Mouse (Mus musculus) CH12.LX (cell line): ENCODE data around the gene Nfu1. TPM values are rescaled to one million over a fixed set of nuclear protein-coding genes. Genes with fewer than 3 reads are reported as not detected.

Experiments
- DNase-seq: peaks from one replicate; pipeline ENCODE4 v3.0.0-alpha.2; 2013; ENCODE audit errors: extremely low read depth
- H3K27ac ChIP-seq: 2 replicates; pipeline ENCODE4 v1.5.1; 2012; ENCODE audit warnings: low read depth, mild to moderate bottlenecking, control low read depth, moderate library complexity; ENCODE audit not compliant: insufficient read depth
- H3K27me3 ChIP-seq: replicated peaks from 2 replicates; pipeline ENCODE3; 2012; ENCODE audit warnings: inconsistent platforms
- H3K36me3 ChIP-seq, 2 experiments: replicated peaks in 1 of 2; 2 replicates each; pipeline versions ENCODE3 to v1.6.1; 2012; ENCODE audit warnings: inconsistent platforms in 1 of 2, low read length in 1 of 2, mild to moderate bottlenecking in 1 of 2, mixed read lengths in 1 of 2, moderate library complexity in 1 of 2; ENCODE audit not compliant: control insufficient read depth in 1 of 2, insufficient read depth in 1 of 2
- H3K4me1 ChIP-seq, 2 experiments: 2 replicates each; pipeline ENCODE4 v1.6.1; 2012; ENCODE audit warnings: inconsistent platforms in 1 of 2, moderate library complexity in 1 of 2; ENCODE audit not compliant: insufficient read depth in 2 of 2, control insufficient read depth in 1 of 2
- H3K4me2 ChIP-seq: 2 replicates; pipeline ENCODE4 v1.6.1; 2012; ENCODE audit warnings: low read depth, mild to moderate bottlenecking, control low read depth; ENCODE audit not compliant: poor library complexity, insufficient read depth, severe bottlenecking
- H3K4me3 ChIP-seq, 3 experiments: fragments of 150-350 bp in 1 of 3; sonication (generic) in 1 of 3; replicated peaks in 1 of 3; 2 replicates each; pipeline versions ENCODE3 to v1.5.1; 2011 to 2012; ENCODE audit warnings: low read depth in 2 of 3, low read length in 2 of 3, mild to moderate bottlenecking in 2 of 3, moderate library complexity in 2 of 3, control low read depth in 1 of 3, improper control_type of control experiment in 1 of 3, inconsistent platforms in 1 of 3, mixed read lengths in 1 of 3; ENCODE audit not compliant: poor library complexity in 1 of 3
- H3K79me2 ChIP-seq: replicated peaks from 2 replicates; pipeline ENCODE4 v1.6.1; 2012; ENCODE audit warnings: mild to moderate bottlenecking, moderate library complexity; ENCODE audit not compliant: control insufficient read depth, poor library complexity, insufficient read depth, severe bottlenecking; ENCODE audit errors: extremely low read depth
- H3K9ac ChIP-seq: 2 replicates; pipeline ENCODE4 v1.6.1; 2012; ENCODE audit warnings: low read depth, mild to moderate bottlenecking, control low read depth, moderate library complexity; ENCODE audit not compliant: insufficient read depth
- H3K9me3 ChIP-seq: replicated peaks from 2 replicates; pipeline ENCODE3; 2012; ENCODE audit warnings: low read length, inconsistent platforms, mixed read lengths
- CHD2 ChIP-seq: IDR thresholded peaks from 2 replicates; pipeline ENCODE4 v1.6.1; 2011; ENCODE audit warnings: low read length, improper control_type of control experiment
- ELF1 ChIP-seq: IDR thresholded peaks from 2 replicates; pipeline ENCODE4 v1.6.1; 2014; ENCODE audit warnings: low read depth, mild to moderate bottlenecking, inconsistent platforms, low read length, improper control_type of control experiment
- EP300 ChIP-seq: IDR thresholded peaks from 2 replicates; pipeline ENCODE4 v1.6.1; 2011; ENCODE audit warnings: low read length, improper control_type of control experiment
- ETS1 ChIP-seq: conservative IDR thresholded peaks from 2 replicates; pipeline ENCODE4 v1.6.1; 2012; ENCODE audit warnings: low read depth, mild to moderate bottlenecking, inconsistent platforms, low read length, improper control_type of control experiment, moderate library complexity
- GABPA ChIP-seq: IDR thresholded peaks from 2 replicates; pipeline ENCODE4 v1.6.1; 2012; ENCODE audit warnings: low read depth, low read length, improper control_type of control experiment, inconsistent platforms; ENCODE audit not compliant: insufficient replicate concordance
- HCFC1 ChIP-seq: IDR thresholded peaks from 2 replicates; pipeline ENCODE4 v1.6.1; 2012; ENCODE audit warnings: low read depth, mild to moderate bottlenecking, inconsistent platforms, low read length, improper control_type of control experiment
- JUN ChIP-seq: IDR thresholded peaks from 2 replicates; pipeline ENCODE4 v1.6.1; 2011; ENCODE audit warnings: low read depth, mild to moderate bottlenecking, low read length, improper control_type of control experiment, moderate library complexity; ENCODE audit not compliant: insufficient read depth
- JUND ChIP-seq: conservative IDR thresholded peaks from 2 replicates; pipeline ENCODE4 v1.6.1; 2011; ENCODE audit warnings: low read depth, low read length, improper control_type of control experiment
- MAX ChIP-seq: IDR thresholded peaks from 2 replicates; pipeline ENCODE4 v1.6.1; 2011; ENCODE audit warnings: low read length, improper control_type of control experiment
- MAZ ChIP-seq: IDR thresholded peaks from 2 replicates; pipeline ENCODE4 v1.6.1; 2012; ENCODE audit warnings: low read depth, mild to moderate bottlenecking, inconsistent platforms, low read length, improper control_type of control experiment, moderate library complexity
- MEF2A ChIP-seq: IDR thresholded peaks from 2 replicates; pipeline ENCODE4 v1.6.1; 2014; ENCODE audit warnings: low read depth, mild to moderate bottlenecking, inconsistent platforms, low read length, improper control_type of control experiment, borderline replicate concordance
- NELFE ChIP-seq: IDR thresholded peaks from 2 replicates; pipeline ENCODE4 v1.6.1; 2011; ENCODE audit warnings: low read depth, low read length, improper control_type of control experiment
- NRF1 ChIP-seq: IDR thresholded peaks from 2 replicates; pipeline ENCODE4 v1.6.1; 2014; ENCODE audit warnings: low read depth, mild to moderate bottlenecking, inconsistent platforms, low read length, improper control_type of control experiment, moderate library complexity
- POLR2A ChIP-seq: IDR thresholded peaks from 2 replicates; pipeline ENCODE4 v1.6.1; 2011; ENCODE audit warnings: low read depth, mild to moderate bottlenecking, improper control_type of control experiment, low read length
- RAD21 ChIP-seq: IDR thresholded peaks from 2 replicates; pipeline ENCODE4 v1.6.1; 2011; ENCODE audit warnings: low read depth, mild to moderate bottlenecking, low read length, improper control_type of control experiment, moderate library complexity
- RCOR1 ChIP-seq: conservative IDR thresholded peaks from 2 replicates; pipeline ENCODE4 v1.6.1; 2012; ENCODE audit warnings: low read depth, mild to moderate bottlenecking, inconsistent platforms, low read length, improper control_type of control experiment
- SMC3 ChIP-seq: IDR thresholded peaks from 2 replicates; pipeline ENCODE4 v1.6.1; 2011; ENCODE audit warnings: low read depth, low read length, improper control_type of control experiment
- TBP ChIP-seq: conservative IDR thresholded peaks from 2 replicates; pipeline ENCODE4 v1.6.1; 2011; ENCODE audit warnings: low read depth, low read length, improper control_type of control experiment
- UBTF ChIP-seq: IDR thresholded peaks from 2 replicates; pipeline ENCODE4 v1.6.1; 2012; ENCODE audit warnings: low read depth, mild to moderate bottlenecking, inconsistent platforms, low read length, improper control_type of control experiment, moderate library complexity
- USF1 ChIP-seq: IDR thresholded peaks from 2 replicates; pipeline ENCODE4 v1.6.1; 2014; ENCODE audit warnings: low read depth, mild to moderate bottlenecking, inconsistent platforms, low read length, improper control_type of control experiment
- USF2 ChIP-seq: conservative IDR thresholded peaks from 2 replicates; pipeline ENCODE4 v1.6.1; 2011; ENCODE audit warnings: low read depth, low read length, improper control_type of control experiment
- ZMIZ1 ChIP-seq: IDR thresholded peaks from 2 replicates; pipeline ENCODE4 v1.6.1; 2012; ENCODE audit warnings: low read depth, mild to moderate bottlenecking, inconsistent platforms, low read length, improper control_type of control experiment
- ZNF384 ChIP-seq: IDR thresholded peaks from 2 replicates; pipeline ENCODE4 v1.6.1; 2012; ENCODE audit warnings: low read depth, low read length, improper control_type of control experiment, inconsistent platforms
- dilution Hi-C: fragments of 300-500 bp; cut with MboI; formaldehyde crosslinking; loops from 2 replicates; pipeline ENCODE4 v1.14.3; 2020; ENCODE audit warnings: low sequenced_read_pairs; ENCODE audit not compliant: extremely low pct_unique_long_range_greater_than_20kb, extremely low pct_ligation_motif_present
- in situ Hi-C: fragments of 300-500 bp; cut with MboI; formaldehyde crosslinking; loops from 3 replicates; pipeline ENCODE4 v1.14.3; 2019; ENCODE audit warnings: low sequenced_read_pairs, low pct_ligation_motif_present, low pct_unique_long_range_greater_than_20kb, mixed read lengths
- polyA plus RNA-seq: library from polyadenylated mRNA; unstranded; fragments of >175 nt; gene quantifications from 2 replicates; pipeline ENCODE4 v1.2.1, GENCODE M21; 2012; ENCODE audit warnings: low read depth; ENCODE audit not compliant: insufficient read length
- total RNA-seq, 2 experiments: library from RNA; depleted of rRNA; stranded (reverse); fragments of 300-350 nt in 1 of 2; fragments of >200 nt in 1 of 2; gene quantifications; 2 replicates each; pipeline ENCODE4 v1.2.3; 2012 to 2014

The Nfu1 gene
- total and polyA plus RNA-seq, 3 experiments = 109 to 195 (median 133) TPM

DNA sequence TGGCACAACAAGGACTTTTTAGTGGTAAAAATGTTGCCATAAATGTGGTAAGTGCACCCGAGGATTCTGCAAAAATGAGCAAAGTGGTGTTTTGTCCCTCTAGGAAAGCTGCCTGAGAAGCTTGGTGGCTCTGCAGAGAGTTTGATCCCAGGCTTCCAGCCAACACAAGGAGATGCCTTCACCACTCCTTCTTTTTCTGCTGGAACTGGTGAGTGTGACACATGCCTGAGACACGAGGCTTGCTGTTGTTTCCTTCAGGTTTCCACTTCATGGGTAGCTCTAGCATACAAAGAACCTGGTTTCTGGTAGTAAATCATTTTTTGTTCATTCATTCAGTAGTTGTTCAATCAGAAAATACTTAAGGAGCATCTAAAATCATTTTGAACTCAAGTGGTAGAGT is 41.9 kb upstream of the Nfu1 start (continued):
- TF ChIP-seq USF1 (no peak), EP300 (no peak), ELF1 (no peak)

DNA sequence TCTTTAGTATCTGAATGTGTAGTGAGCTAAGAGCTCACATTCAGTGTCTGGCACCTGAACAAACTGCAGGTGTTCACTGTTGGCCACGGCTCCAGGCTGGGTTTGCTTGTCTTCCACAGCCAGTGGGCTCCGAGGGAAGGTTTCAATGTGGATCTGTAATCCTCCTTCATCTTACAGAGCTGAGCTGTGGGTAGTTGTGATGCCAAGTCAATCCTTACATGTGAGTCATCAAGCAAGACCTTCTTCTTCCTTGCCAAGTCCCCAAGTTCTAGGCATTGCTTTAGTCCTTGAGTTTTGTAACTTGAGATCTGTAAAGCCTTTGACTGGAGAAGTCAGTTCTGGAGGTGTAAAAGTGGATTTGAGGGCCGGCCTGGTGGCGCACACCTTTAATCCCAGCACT is 35.1 kb upstream of the Nfu1 start:
- TF ChIP-seq JUND (no peak), NELFE (no peak), RAD21 (no peak), CHD2 (no peak), EP300 (no peak), ZMIZ1 (no peak), UBTF (no peak), MAZ (no peak), HCFC1 (no peak), SMC3 (no peak), NRF1 (no peak), RCOR1 (no peak), USF2 (no peak)
- peaks cover 5% of the 10 kb centered on the region for H3K9me3 ChIP-seq
- H3K4me2 ChIP-seq = no peak overlapping the region
- H3K27me3 ChIP-seq = no peaks in the 10 kb centered on the region
- 0 out of 4 replicates have a peak, but pooled peaks cover 0 to 2% of the 10 kb centered on the region in 2 experiments for H3K4me1 ChIP-seq
- no peak for DNase-seq
- dilution Hi-C loops = no loop called here
- no peak overlapping the region for H3K27ac ChIP-seq
- H3K79me2 ChIP-seq = no peaks in the 10 kb centered on the region
- H3K9ac ChIP-seq = no peak overlapping the region
- no peak overlapping the region for H3K4me3 ChIP-seq
- H3K36me3 ChIP-seq = peaks cover 7 to 62% of the 10 kb centered on the region in 2 experiments
- in situ Hi-C loops = no loop called here

- no peaks in the 10 kb centered on the region for H3K27me3 ChIP-seq
- no peaks in the 10 kb centered on the region for H3K79me2 ChIP-seq
- in situ Hi-C loops (no loop called here), dilution Hi-C loops (no loop called here)
- no peak for TF ChIP-seq RAD21
- TF ChIP-seq USF2 = no peak
- TF ChIP-seq MAX = no peak
- no peak for TF ChIP-seq NRF1
- TF ChIP-seq JUN = no peak
- TF ChIP-seq EP300 = no peak
- TF ChIP-seq TBP = no peak
- no peak for TF ChIP-seq SMC3
- no peak for TF ChIP-seq POLR2A
- no peak for TF ChIP-seq CHD2
- no peak for TF ChIP-seq ETS1
- no peak for TF ChIP-seq RCOR1
- no peak for TF ChIP-seq JUND
- no peak for TF ChIP-seq MEF2A
- no peak for TF ChIP-seq ZNF384
- no peak for TF ChIP-seq GABPA
- H3K4me2 ChIP-seq = no peak overlapping the region
- peaks cover 3 to 49% of the 10 kb centered on the region in 2 experiments for H3K36me3 ChIP-seq
- no peak overlapping the region for H3K4me3 ChIP-seq
- H3K9me3 ChIP-seq = no peaks in the 10 kb centered on the region
- no peak for DNase-seq
- no peak overlapping the region for H3K27ac ChIP-seq
- 0 out of 4 replicates have a peak, but pooled peaks cover 0 to 2% of the 10 kb centered on the region in 2 experiments for H3K4me1 ChIP-seq
- no peak overlapping the region for H3K9ac ChIP-seq
Observed at GRCm38 (mm10) chr6:86978156-86978908, 30.7 kb upstream of the Nfu1 start.
